Mouse (Mus musculus): ENCODE results near the gene BC052040. TPM values are rescaled to one million over a fixed set of nuclear protein-coding genes. Genes with fewer than 3 reads are reported as not detected.

The BC052040 gene
- polyA plus RNA-seq, 1 experiment = 4.5 TPM

DNA sequence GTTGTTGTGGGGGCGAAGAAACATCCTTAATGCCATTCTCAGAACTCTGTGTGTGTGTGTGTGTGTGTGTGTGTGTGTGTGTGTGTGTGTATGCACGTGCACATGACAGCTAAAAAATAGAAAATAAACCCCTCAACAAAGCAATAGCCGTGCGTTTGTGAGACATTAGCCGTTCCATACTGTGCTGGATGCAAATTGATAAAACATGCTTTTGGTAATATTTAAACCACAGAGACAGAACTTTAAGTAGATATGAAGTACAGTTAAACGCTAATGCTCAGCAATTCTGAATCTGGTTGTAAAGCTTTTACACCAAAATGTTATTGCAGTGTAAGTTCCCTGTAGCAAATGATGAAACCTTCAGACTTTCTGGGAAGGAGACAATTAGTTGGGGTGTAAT lies 22.6 kb downstream of the BC052040 start:
- H3K4me3 ChIP-seq (ENCODE audit: insufficient read depth, poor library complexity, severe bottlenecking) = no peak overlapping the region
- no peaks in the 10 kb centered on the region for H3K27me3 ChIP-seq (ENCODE audit: control insufficient read depth, insufficient read depth, insufficient read length)
- H3K36me3 ChIP-seq (ENCODE audit: control insufficient read depth, insufficient read depth) = no peaks in the 10 kb centered on the region
- no peaks in the 10 kb centered on the region for H3K79me3 ChIP-seq (ENCODE audit: low read depth)
- TF ChIP-seq MYOD1 (IDR thresholded peaks at IDR 0.05; ENCODE audit: control insufficient read depth, insufficient read length, low read depth) (no peak), FOSL1 (IDR thresholded peaks at IDR 0.05; ENCODE audit: insufficient read depth, low read length, poor library complexity, severe bottlenecking) (no peak), CEBPB (IDR thresholded peaks at IDR 0.05; ENCODE audit: low read depth) (no peak), USF1 (IDR thresholded peaks at IDR 0.05; ENCODE audit: low read depth) (no peak), MYOG (IDR thresholded peaks at IDR 0.05; ENCODE audit: control insufficient read depth, extremely low read depth, insufficient read length) (no peak), MAX (IDR thresholded peaks at IDR 0.05) (no peak), CTCF (IDR thresholded peaks at IDR 0.05; ENCODE audit: control insufficient read depth, insufficient read depth, insufficient read length) (no peak)
- H3ac ChIP-seq (ENCODE audit: control insufficient read depth, insufficient read length, low read depth) = no peak overlapping the region
- H3K79me2 ChIP-seq (ENCODE audit: control insufficient read depth, insufficient read depth) = peaks cover 9% of the 10 kb centered on the region

DNA sequence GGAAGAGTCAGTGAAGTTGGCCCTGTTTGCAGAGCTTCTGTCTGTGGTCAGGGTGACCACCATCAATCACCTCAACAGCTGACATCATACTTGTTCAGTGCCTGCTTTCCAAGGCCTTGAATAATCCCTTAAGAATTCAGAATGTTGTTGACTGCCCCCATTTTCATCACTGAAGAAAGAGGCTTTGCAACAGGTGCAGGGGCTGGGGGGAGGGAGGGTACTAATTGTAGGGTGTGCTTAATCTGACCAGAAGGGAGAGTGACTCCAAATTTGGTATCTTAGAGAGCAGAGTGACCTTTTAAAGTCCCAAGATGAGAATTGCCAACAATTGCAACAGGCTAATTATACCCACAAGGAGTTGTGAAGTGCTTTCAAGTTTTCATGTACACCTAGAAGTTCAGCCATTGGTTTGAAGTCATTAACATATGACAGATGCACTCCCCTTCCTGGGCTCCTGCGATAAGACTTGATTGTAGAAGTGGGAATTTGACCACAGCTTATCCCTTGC lies 24.4 kb downstream of the BC052040 start:
- Histone ChIP-seq H3K27me3 (ENCODE audit: control insufficient read depth, insufficient read depth, insufficient read length) (no peaks in the 10 kb centered on the region), H3K4me3 (ENCODE audit: insufficient read depth, poor library complexity, severe bottlenecking) (no peak overlapping the region)
- TF ChIP-seq USF1 (IDR thresholded peaks at IDR 0.05; ENCODE audit: low read depth) (no peak), MYOD1 (IDR thresholded peaks at IDR 0.05; ENCODE audit: control insufficient read depth, insufficient read length, low read depth) (peak; percentile 95), CEBPB (IDR thresholded peaks at IDR 0.05; ENCODE audit: low read depth) (peak; percentile 70)

DNA sequence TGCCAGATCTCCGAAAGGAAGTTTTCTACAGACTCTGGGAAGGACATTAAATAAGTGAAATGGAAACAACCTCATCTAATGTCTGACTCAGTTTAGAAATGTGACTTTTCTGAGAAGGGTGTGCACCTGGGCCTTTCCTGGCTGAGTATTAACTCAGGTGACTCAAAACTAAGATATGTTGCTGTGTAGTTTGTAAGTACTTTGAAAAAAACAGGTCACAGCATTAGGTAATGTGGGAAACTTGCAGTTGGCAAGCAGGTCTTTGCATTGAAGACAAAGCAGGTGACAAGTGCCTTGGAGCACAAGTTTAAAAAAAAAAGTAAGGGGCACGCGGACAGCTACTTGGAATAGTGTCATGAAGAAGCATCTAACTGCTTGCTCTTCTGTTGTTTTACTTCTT lies 27.5 kb downstream of the BC052040 start:
- Histone ChIP-seq H3ac (ENCODE audit: control insufficient read depth, insufficient read length, low read depth) (no peak overlapping the region), H3K79me2 (ENCODE audit: control insufficient read depth, insufficient read depth) (peaks cover 24% of the 10 kb centered on the region), H3K4me3 (ENCODE audit: insufficient read depth, poor library complexity, severe bottlenecking) (no peak overlapping the region), H3K36me3 (ENCODE audit: control insufficient read depth, insufficient read depth) (no peaks in the 10 kb centered on the region), H3K27me3 (ENCODE audit: control insufficient read depth, insufficient read depth, insufficient read length) (no peaks in the 10 kb centered on the region), H3K79me3 (ENCODE audit: low read depth) (peaks cover 6% of the 10 kb centered on the region)
- no peak for TF ChIP-seq MYOG (IDR thresholded peaks at IDR 0.05; ENCODE audit: control insufficient read depth, extremely low read depth, insufficient read length)
- no peak for TF ChIP-seq MAX (IDR thresholded peaks at IDR 0.05)
- no peak for TF ChIP-seq USF1 (IDR thresholded peaks at IDR 0.05; ENCODE audit: low read depth)

More for the DNA sequence above, 24.4 kb downstream of the BC052040 start:
- H3ac ChIP-seq (ENCODE audit: control insufficient read depth, insufficient read length, low read depth) = no peak overlapping the region
- H3K36me3 ChIP-seq (ENCODE audit: control insufficient read depth, insufficient read depth) = no peaks in the 10 kb centered on the region
- peaks cover 16% of the 10 kb centered on the region for H3K79me2 ChIP-seq (ENCODE audit: control insufficient read depth, insufficient read depth)
- no peaks in the 10 kb centered on the region for H3K79me3 ChIP-seq (ENCODE audit: low read depth)

DNA sequence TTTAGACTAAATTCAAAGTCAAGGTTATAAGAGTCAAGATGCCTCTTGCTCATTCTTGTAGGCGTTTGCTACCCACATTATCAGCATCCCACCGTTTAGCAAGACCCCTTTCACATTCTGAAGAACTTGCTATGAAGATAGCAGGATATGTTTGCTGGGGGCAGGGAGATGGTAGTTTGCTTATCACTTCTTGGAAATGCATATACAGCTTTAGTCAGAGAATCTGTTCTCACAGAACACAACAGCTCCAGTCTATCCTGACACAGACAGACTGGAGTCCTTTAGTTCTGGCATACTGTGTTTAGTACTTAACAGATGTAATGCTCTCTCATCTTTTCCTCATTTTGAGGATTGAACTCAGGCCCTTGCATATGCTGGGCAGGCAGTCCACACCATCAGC lies 28.6 kb downstream of the BC052040 start:
- Histone ChIP-seq H3K4me3 (ENCODE audit: insufficient read depth, poor library complexity, severe bottlenecking) (no peak overlapping the region), H3K36me3 (ENCODE audit: control insufficient read depth, insufficient read depth) (no peaks in the 10 kb centered on the region), H3K79me2 (ENCODE audit: control insufficient read depth, insufficient read depth) (peaks cover 24% of the 10 kb centered on the region), H3K27me3 (ENCODE audit: control insufficient read depth, insufficient read depth, insufficient read length) (no peaks in the 10 kb centered on the region), H3ac (ENCODE audit: control insufficient read depth, insufficient read length, low read depth) (no peak overlapping the region), H3K79me3 (ENCODE audit: low read depth) (peaks cover 6% of the 10 kb centered on the region)
- TF ChIP-seq FOSL1 (IDR thresholded peaks at IDR 0.05; ENCODE audit: insufficient read depth, low read length, poor library complexity, severe bottlenecking) (no peak), CEBPB (IDR thresholded peaks at IDR 0.05; ENCODE audit: low read depth) (no peak), MYOG (IDR thresholded peaks at IDR 0.05; ENCODE audit: control insufficient read depth, extremely low read depth, insufficient read length) (no peak), MAX (IDR thresholded peaks at IDR 0.05) (no peak), CTCF (IDR thresholded peaks at IDR 0.05; ENCODE audit: control insufficient read depth, insufficient read depth, insufficient read length) (no peak), MYOD1 (IDR thresholded peaks at IDR 0.05; ENCODE audit: control insufficient read depth, insufficient read length, low read depth) (no peak), USF1 (IDR thresholded peaks at IDR 0.05; ENCODE audit: low read depth) (no peak)

DNA sequence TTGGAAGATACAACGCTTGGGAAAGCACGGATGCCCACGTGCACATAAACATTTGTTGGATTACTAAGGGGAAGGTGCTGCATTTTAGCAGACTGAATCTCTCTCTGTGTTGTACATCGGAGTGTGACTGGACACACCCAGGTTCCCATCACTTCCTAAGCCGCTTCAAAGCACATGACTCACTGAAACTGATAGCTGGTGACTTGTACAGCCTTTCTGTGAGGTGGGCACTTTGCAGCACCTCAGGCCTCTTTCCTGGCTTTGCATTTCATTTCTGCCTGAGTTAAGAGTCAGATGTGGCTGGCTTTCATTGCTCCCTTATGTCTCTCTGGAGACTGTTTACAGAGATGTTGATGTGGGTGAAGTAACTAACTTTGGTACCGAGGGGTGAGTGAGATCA lies 29.0 kb downstream of the BC052040 start:
- Histone ChIP-seq H3K36me3 (ENCODE audit: control insufficient read depth, insufficient read depth) (no peaks in the 10 kb centered on the region), H3K79me3 (ENCODE audit: low read depth) (peaks cover 6% of the 10 kb centered on the region), H3K79me2 (ENCODE audit: control insufficient read depth, insufficient read depth) (peaks cover 24% of the 10 kb centered on the region), H3K4me3 (ENCODE audit: insufficient read depth, poor library complexity, severe bottlenecking) (no peak overlapping the region), H3K27me3 (ENCODE audit: control insufficient read depth, insufficient read depth, insufficient read length) (no peaks in the 10 kb centered on the region), H3ac (ENCODE audit: control insufficient read depth, insufficient read length, low read depth) (no peak overlapping the region)
- TF ChIP-seq FOSL1 (IDR thresholded peaks at IDR 0.05; ENCODE audit: insufficient read depth, low read length, poor library complexity, severe bottlenecking) (no peak), CTCF (IDR thresholded peaks at IDR 0.05; ENCODE audit: control insufficient read depth, insufficient read depth, insufficient read length) (no peak), USF1 (IDR thresholded peaks at IDR 0.05; ENCODE audit: low read depth) (peak; percentile 16), MAX (IDR thresholded peaks at IDR 0.05) (peak; percentile 54)

DNA sequence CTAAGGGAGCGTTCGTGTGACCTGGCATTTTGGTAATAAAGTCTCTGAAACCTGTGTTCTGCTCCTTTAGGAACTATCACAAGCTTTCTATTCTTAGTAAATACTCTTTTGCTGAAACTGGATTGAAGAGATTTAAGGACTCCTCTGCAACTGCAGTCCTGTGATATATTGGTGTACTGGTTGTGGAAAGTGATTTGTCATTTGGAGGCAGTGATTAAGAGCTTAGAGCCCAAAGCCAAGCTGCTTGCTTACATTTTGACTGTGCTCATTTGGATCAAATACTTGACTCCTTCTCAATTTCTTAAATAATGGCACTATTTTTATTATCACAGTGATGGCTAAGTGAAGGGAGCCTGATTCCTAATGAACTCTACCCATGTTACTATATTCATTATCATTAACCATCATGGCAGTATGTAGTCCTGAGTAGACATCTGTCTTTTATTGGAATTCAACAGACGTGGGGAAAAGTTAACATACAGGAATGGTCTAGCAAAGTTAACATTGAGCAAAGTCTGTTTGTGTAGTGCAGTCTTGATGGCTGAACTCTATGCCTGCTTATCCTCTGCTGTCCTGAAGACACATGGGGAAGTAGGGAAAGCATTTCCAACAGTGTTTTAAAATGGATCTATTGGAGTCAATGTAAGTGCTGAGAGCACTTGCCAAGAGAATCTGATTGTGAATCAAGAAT lies 32.5 kb downstream of the BC052040 start:
- peaks cover 6% of the 10 kb centered on the region for H3K79me3 ChIP-seq (ENCODE audit: low read depth)
- no peaks in the 10 kb centered on the region for H3K36me3 ChIP-seq (ENCODE audit: control insufficient read depth, insufficient read depth)
- no peak overlapping the region for H3ac ChIP-seq (ENCODE audit: control insufficient read depth, insufficient read length, low read depth)
- no peak overlapping the region for H3K4me3 ChIP-seq (ENCODE audit: insufficient read depth, poor library complexity, severe bottlenecking)
- TF ChIP-seq MYOG (IDR thresholded peaks at IDR 0.05; ENCODE audit: control insufficient read depth, extremely low read depth, insufficient read length) = no peak
- TF ChIP-seq MYOD1 (IDR thresholded peaks at IDR 0.05; ENCODE audit: control insufficient read depth, insufficient read length, low read depth) = no peak
- no peak for TF ChIP-seq USF1 (IDR thresholded peaks at IDR 0.05; ENCODE audit: low read depth)
- no peak for TF ChIP-seq MAX (IDR thresholded peaks at IDR 0.05)
- TF ChIP-seq FOSL1 (IDR thresholded peaks at IDR 0.05; ENCODE audit: insufficient read depth, low read length, poor library complexity, severe bottlenecking) = no peak
- TF ChIP-seq CTCF (IDR thresholded peaks at IDR 0.05; ENCODE audit: control insufficient read depth, insufficient read depth, insufficient read length) = no peak
- no peak for TF ChIP-seq CEBPB (IDR thresholded peaks at IDR 0.05; ENCODE audit: low read depth)
- no peaks in the 10 kb centered on the region for H3K27me3 ChIP-seq (ENCODE audit: control insufficient read depth, insufficient read depth, insufficient read length)
- H3K79me2 ChIP-seq (ENCODE audit: control insufficient read depth, insufficient read depth) = peaks cover 15% of the 10 kb centered on the region
